Mouse (Mus musculus) bone marrow macrophage, adult 2 months (primary cell): ENCODE results near the gene Slc25a16.

Source experiments
- CTCF ChIP-seq: IDR thresholded peaks from 2 replicates; pipeline ENCODE4 v1.5.1; 2012; ENCODE audit warnings: low read depth, mild to moderate bottlenecking, low read length, moderate library complexity
- POLR2A ChIP-seq: IDR thresholded peaks from 2 replicates; pipeline ENCODE4 v1.6.1; 2012; ENCODE audit warnings: mild to moderate bottlenecking, low read depth, low read length, borderline replicate concordance

GRCm38 (mm10) chr10:62900144-62900543, 20.3 kb upstream of the Slc25a16 start:
- TF ChIP-seq CTCF = no peak
- no peak for TF ChIP-seq POLR2A
